Mouse (Mus musculus) retina, postnatal 1 day (tissue): Measurements from ENCODE around the gene Cryz.
"Not testable (repeated sequence)": the region's sequence is repeated elsewhere in the genome, so short reads cannot be mapped to it uniquely, and the experiment has no call there.

Experiments
- DNase-seq: peaks from one replicate; pipeline ENCODE4 v3.0.0-alpha.2; 2012

Cryz gene

GRCm38 (mm10) chr3:154614771-154615170 lies 18.3 kb downstream of the Cryz start:
- no peak for DNase-seq

- DNase-seq = no peak
Measured at GRCm38 (mm10) chr3:154615304-154615703, 18.8 kb downstream of the Cryz start.

DNA sequence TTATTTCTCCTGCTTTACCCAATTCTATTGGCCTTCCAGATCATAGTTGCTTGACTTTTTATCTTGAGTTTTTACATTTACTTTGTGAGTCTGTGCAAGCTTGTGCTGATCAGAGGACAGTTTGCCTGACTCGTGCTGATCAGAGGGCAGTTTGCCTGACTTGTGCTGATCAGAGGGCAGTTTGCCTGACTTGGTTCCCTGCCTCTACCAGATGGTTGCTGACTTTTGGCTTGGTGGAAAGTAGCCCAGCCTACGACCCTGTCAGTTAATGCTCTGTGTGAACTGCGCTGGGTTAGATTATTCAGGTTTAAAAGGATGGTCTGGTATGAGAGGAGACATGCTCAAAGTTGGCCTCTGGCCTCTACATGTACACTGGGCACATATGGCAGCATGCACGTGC lies 19.6 kb downstream of the Cryz start:
- DNase-seq = no peak

- DNase-seq = no peak
Measured at GRCm38 (mm10) chr3:154628284-154628683, 31.8 kb downstream of the Cryz start.

- not testable (repeated sequence) for DNase-seq
Measured at GRCm38 (mm10) chr3:154631281-154631680, 34.8 kb downstream of the Cryz start.

DNA sequence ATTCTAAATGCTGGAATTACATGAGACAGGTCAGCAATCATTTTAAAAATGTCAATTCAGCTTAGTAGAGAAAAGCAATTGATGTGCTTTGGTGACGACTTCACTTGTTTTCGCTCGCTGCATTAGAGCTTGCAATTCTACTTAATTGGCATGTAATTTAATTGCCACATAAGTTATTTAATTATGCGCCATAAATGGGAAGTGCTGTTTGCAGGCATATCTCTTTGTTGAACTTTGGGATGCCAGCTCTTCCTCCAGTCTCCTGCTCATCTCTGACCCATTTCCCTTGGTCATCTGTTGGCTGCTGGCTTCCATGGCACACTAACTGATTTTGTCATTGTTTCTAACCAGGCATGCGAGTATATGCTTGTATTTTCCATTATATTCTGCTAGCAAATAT lies 36.6 kb downstream of the Cryz start:
- peak; percentile 82 for DNase-seq

DNA sequence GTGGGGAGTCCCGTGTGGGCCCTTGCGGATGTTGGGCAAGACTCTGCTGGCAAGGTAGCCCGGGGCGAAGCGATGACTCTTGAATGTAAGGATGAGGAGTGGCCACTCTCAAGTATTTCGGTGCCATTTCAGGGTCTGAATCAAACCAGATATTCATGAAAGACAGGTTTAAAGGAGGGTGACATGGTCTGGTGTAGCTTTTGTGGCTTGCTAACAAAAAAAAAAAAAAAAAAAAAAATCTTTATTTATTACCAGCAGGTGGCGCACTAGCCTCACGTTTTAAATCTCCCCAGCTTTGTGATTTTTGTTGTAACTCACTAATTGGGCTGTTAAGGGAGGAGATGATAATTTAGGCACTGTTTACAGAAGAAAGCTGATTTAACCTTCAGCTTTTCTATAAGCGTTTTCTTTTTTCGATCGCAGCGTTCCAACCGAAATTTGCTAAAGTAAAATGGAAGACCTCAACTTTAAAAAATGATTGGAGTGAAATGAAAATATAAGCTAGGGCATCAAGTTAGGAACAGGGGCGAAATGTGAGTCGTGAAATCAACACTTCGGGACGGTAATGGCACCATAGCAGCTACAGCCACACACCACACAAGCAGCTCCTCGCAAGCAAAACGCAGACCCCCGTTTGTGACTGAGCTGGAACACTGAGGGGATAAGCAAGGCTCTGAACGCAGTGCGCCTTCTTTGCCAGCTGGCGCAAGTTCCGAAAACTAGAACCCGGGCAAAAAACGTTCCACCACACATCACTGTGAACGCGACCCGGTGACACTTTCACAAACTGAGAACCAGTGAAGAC lies 50.3 kb downstream of the Cryz start:
- peak; percentile 79 for DNase-seq

GRCm38 (mm10) chr3:154647443-154647780 lies 50.9 kb downstream of the Cryz start:
- DNase-seq = no peak

GRCm38 (mm10) chr3:154649411-154650285 lies 53.1 kb downstream of the Cryz start:
- DNase-seq = peak; percentile 58

GRCm38 (mm10) chr3:154651192-154651821 lies 54.8 kb downstream of the Cryz start:
- no peak for DNase-seq

GRCm38 (mm10) chr3:154652581-154653420 lies 56.3 kb downstream of the Cryz start:
- DNase-seq = peak; percentile 80

DNA sequence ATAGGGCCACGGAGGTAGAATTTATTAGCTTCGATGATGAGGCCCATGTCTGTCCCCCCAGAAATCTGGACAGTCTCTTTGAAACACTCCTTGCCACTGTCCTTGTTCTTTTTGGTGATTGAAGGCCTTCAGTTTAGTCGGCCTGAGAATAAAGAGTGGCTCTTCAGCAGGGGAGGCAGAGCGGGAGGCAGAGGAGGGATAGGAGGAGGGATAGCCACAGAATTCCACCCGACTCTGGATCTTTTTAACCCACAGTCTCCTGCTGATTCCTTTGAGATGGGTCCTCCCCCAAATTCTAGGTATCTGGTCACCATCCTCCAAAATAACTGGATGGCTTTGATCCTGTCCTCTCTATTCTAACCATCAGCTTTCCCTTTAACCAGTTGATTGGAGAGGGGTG lies 56.9 kb downstream of the Cryz start:
- DNase-seq = no peak

DNA sequence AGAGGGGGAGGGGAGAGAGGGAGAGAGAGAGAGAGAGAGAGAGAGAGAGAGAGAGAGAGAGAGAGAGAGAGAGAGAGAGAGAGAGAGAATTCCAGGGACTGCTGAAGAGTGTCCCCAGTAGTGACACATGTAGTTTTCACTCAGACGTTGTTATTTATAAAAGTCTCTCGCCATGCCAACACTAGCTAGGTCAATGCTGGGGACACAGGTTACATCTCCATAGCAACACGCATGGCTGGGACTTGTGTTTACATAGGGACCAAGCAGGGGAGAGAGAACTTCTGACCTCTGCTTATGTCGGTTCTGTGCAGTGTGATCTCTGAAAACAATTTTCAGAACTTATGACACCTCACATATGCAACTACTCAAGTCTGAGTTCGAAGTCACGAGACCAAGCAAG lies 57.8 kb downstream of the Cryz start:
- peak; percentile 34 for DNase-seq

DNA sequence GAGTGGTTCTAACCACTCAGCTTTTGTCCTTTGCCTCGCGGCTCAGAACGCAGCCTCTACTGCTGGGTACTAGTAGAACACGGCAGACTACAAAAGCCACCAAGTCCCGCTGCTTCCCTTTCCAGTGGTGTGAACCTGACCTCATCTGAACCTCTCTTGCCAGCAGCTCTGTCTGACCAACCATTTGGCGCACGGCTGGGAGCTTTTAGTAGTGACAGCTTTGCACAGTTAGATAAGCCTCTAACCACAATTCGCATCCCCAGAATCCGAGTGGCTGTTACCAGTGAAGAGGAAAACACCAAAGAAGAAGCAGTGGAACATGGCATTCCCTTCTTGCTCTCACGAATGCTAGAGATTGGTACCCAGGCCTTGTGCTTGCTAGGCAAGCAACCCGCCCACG lies 58.4 kb downstream of the Cryz start:
- no peak for DNase-seq

DNA sequence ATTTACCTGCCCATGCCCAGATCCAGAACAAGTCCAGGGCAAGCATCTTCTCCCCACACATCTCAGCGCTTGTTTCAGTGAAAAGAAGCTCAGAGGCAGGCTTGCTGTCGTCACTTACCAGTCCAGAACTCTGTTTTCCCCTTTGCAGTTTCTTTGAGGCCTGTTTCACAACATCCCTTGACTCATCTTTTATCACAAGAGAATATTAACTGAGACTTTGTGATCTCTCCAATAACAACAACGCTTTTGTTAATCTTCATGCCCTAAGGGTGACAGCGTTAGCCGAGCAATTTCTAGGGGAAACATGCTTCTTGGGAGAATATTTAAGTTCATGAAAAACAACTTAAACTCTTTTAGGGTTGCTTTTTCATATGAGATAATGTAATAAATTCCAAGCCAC lies 59.2 kb downstream of the Cryz start:
- DNase-seq = no peak

GRCm38 (mm10) chr3:154663545-154663944 lies 67.0 kb downstream of the Cryz start, which contains the start of gene Erich3:
Gene Erich3, plus strand, starts transcription at chr3:154663859.
- DNase-seq = no peak

- peak; percentile 78 for DNase-seq
Measured at GRCm38 (mm10) chr3:154663976-154664581, 67.6 kb downstream of the Cryz start.

DNA sequence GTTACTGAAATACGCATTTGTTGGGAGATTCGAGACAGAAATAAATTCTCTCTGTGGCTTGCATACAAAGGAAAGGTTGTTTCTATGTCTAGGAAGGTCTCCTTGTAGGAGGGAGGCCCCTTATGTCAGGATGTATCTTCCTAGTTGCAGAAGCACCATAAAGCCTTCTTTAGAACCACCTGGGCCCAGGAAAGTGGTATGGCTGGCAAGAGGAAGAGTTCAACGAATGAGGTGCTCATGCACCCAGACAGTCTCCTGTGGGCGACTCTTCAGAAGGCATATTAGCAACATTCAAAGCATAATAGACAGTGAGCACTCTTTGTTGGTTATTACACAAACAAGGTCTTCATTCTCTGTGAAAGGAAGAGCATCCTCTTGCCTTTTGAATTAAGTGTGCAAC lies 68.1 kb downstream of the Cryz start:
- DNase-seq = no peak

DNA sequence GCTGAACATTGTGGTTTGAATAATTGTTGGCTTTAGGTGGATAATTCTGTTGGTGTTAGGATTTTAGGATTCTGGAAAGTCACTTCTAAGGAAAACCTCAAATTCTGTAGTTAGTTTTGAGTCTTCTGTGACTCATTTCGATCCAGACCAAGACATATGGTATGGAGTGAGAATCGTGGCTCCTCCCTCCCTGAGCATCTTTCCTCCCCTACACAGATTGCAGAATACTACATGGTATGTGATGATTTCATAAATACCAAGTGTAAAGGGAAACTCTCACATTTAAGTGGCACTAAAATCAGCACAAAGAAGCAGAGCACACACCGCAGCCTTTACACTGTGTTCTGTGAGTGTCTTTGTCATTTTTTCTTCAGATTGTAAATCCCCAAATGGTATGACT lies 72.0 kb downstream of the Cryz start:
- DNase-seq = no peak

DNA sequence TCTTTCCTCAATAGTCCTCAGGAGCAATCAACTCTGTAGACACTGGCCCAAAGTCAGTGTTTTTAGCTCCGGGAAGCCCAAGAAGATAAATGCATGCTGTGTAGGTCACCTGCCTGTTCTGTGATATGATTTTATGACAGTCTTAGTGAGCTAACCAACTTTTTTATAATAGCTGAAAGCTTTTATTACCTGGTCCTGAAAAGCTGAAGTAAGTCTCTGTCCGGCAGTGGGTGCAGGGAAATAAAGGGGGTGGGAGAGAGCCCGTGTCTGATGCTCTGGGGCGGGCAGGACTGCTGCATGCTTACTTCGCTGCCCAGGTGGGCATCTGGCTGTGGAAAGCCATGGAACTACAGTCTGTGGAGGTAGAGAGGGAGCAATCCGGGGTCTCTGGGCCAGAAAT lies 74.1 kb downstream of the Cryz start:
- no peak for DNase-seq

DNA sequence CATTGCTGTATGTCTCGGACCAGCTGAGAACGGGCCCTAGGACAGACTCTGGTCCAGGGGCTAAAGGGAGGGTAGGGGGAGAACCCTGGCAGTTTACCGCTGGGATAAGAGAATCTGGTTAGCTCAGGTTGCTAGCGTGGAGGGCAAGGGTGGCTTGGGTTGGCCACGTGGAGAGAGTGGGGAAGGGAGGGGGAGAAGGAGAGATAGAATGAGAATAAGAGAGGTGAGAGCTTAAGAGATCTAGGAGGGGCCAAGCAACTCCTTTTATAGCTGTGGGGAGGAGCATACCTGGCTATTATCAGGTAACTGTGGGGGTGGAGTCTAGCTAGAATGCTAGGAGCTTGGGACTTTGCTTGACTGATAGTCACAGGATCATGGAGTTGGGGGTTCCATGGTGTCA lies 74.5 kb downstream of the Cryz start:
- DNase-seq = no peak
